Mouse (Mus musculus): ENCODE data around the gene Amhr2. TPM values are rescaled to one million over a fixed set of nuclear protein-coding genes. Genes with fewer than 3 reads are reported as not detected.

The Amhr2 gene
- polyA plus RNA-seq, 1 experiment from 2014 or later, result not detected

- ATAC-seq (ENCODE audit: insufficient number of reproducible peaks, low FRiP score, low TSS enrichment, low read depth), result peak; percentile 40
- H3K9ac ChIP-seq (ENCODE audit: low read length), result peak overlapping the region; percentile 86
- H3K27me3 ChIP-seq (ENCODE audit: control insufficient read depth, insufficient read depth, low read length), result no peaks in the 10 kb centered on the region
- whole genome bisulfite sequencing, result 1% methylated on average over 30 of the region's 67 CpGs
- no peaks in the 10 kb centered on the region for H3K9me3 ChIP-seq (ENCODE audit: control insufficient read depth, low read length)
- peak overlapping the region; percentile 56 for H3K4me2 ChIP-seq (ENCODE audit: low read depth, severe bottlenecking)
- peak; percentile 87 for DNase-seq (ENCODE audit: low spot score)
- H3K36me3 ChIP-seq (ENCODE audit: control insufficient read depth, insufficient read depth, low read length), result peaks cover 8% of the 10 kb centered on the region
- peak overlapping the region; percentile 90 for H3K27ac ChIP-seq (replicated peaks; ENCODE audit: low read depth, low read length)
- 0 out of 2 replicates have a peak, but pooled peaks cover 3% of the 10 kb centered on the region for H3K4me1 ChIP-seq (ENCODE audit: control insufficient read depth, insufficient read depth, low read length)
- H3K4me3 ChIP-seq (ENCODE audit: low read depth, low read length), result peak overlapping the region; percentile 70
These were observed 25.6 kb downstream of the Amhr2 start for GRCm38 (mm10) chr15:102470605-102471294.

DNA sequence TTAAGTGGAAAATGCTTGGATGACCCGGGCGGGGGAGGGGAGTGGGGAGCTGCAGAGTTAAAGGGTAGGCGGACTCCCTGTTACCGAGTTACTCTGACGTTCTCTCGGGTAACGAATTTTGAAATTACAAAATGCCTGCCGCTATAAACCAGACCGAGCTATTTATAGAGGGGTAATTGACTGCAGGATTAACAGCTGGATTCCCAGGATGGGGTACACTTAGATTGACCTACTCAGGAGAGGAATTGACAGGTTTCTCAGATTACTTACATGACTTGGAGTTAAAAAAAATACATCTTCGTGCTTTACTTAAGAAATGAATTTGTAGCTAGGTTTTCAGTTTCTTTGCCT lies 26.1 kb downstream of the Amhr2 start:
- Histone ChIP-seq H3K4me2 (ENCODE audit: low read depth, severe bottlenecking) (peak overlapping the region; percentile 56), H3K36me3 (ENCODE audit: control insufficient read depth, insufficient read depth, low read length) (peaks cover 10% of the 10 kb centered on the region), H3K27me3 (ENCODE audit: control insufficient read depth, insufficient read depth, low read length) (no peaks in the 10 kb centered on the region), H3K9me3 (ENCODE audit: control insufficient read depth, low read length) (no peaks in the 10 kb centered on the region), H3K9ac (ENCODE audit: low read length) (peak overlapping the region; percentile 86), H3K4me1 (ENCODE audit: control insufficient read depth, insufficient read depth, low read length) (0 out of 2 replicates have a peak, but pooled peaks cover 3% of the 10 kb centered on the region), H3K27ac (replicated peaks; ENCODE audit: low read depth, low read length) (peak overlapping the region; percentile 90; the same call in 1 of the 2 replicates), H3K4me3 (ENCODE audit: low read depth, low read length) (peak overlapping the region; percentile 70)
- no peak for DNase-seq (ENCODE audit: low spot score)
- ATAC-seq (ENCODE audit: insufficient number of reproducible peaks, low FRiP score, low TSS enrichment, low read depth), result no peak
- 0% methylated on average over 10 of the region's 10 CpGs for WGBS

DNA sequence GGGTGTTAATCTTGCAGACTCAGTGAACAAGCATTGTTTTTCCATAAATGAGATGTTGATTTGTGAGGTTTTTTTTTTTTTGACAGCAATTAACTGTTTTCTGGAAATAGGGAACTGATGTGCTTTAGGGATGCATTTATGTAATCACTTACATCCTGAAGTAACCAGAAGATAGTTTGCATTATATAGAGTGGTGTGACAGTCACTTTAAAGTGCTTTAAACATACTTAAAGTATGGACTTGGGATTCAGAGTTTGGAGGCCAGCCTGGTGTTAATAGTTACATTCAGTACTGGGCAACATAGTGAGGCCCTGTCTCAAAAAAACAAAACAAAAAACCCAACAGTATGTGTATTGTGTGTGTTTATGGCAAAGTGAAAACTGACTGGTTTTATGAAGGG lies 26.6 kb downstream of the Amhr2 start:
- Histone ChIP-seq H3K4me3 (ENCODE audit: low read depth, low read length) (peak overlapping the region; percentile 70), H3K9ac (ENCODE audit: low read length) (0 out of 2 replicates have a peak overlapping the region, but pooled peaks have one; percentile 27), H3K4me1 (ENCODE audit: control insufficient read depth, insufficient read depth, low read length) (0 out of 2 replicates have a peak, but pooled peaks cover 3% of the 10 kb centered on the region), H3K4me2 (ENCODE audit: low read depth, severe bottlenecking) (peak overlapping the region; percentile 56), H3K27ac (replicated peaks; ENCODE audit: low read depth, low read length) (no peak overlapping the region), H3K36me3 (ENCODE audit: control insufficient read depth, insufficient read depth, low read length) (peaks cover 12% of the 10 kb centered on the region), H3K27me3 (ENCODE audit: control insufficient read depth, insufficient read depth, low read length) (no peaks in the 10 kb centered on the region), H3K9me3 (ENCODE audit: control insufficient read depth, low read length) (no peaks in the 10 kb centered on the region)
- DNase-seq (ENCODE audit: low spot score) (no peak), ATAC-seq (ENCODE audit: insufficient number of reproducible peaks, low FRiP score, low TSS enrichment, low read depth) (no peak)

GRCm38 (mm10) chr15:102473246-102473645 lies 28.1 kb downstream of the Amhr2 start:
- Histone ChIP-seq H3K9me3 (ENCODE audit: control insufficient read depth, low read length) (no peaks in the 10 kb centered on the region), H3K4me3 (ENCODE audit: low read depth, low read length) (no peak overlapping the region), H3K27me3 (ENCODE audit: control insufficient read depth, insufficient read depth, low read length) (no peaks in the 10 kb centered on the region), H3K4me1 (ENCODE audit: control insufficient read depth, insufficient read depth, low read length) (0 out of 2 replicates have a peak, but pooled peaks cover 3% of the 10 kb centered on the region), H3K9ac (ENCODE audit: low read length) (no peak overlapping the region), H3K4me2 (ENCODE audit: low read depth, severe bottlenecking) (0 out of 2 replicates have a peak overlapping the region, but pooled peaks have one; percentile 7), H3K27ac (replicated peaks; ENCODE audit: low read depth, low read length) (no peak overlapping the region), H3K36me3 (ENCODE audit: control insufficient read depth, insufficient read depth, low read length) (peaks cover 14% of the 10 kb centered on the region)
- ATAC-seq (ENCODE audit: insufficient number of reproducible peaks, low FRiP score, low TSS enrichment, low read depth) (no peak), DNase-seq (ENCODE audit: low spot score) (no peak)
- 84% methylated on average over 2 of the region's 2 CpGs for WGBS

- Histone ChIP-seq H3K9me3 (ENCODE audit: control insufficient read depth, low read length) (no peaks in the 10 kb centered on the region), H3K4me2 (ENCODE audit: low read depth, severe bottlenecking) (no peak overlapping the region), H3K9ac (ENCODE audit: low read length) (no peak overlapping the region), H3K27ac (replicated peaks; ENCODE audit: low read depth, low read length) (no peak overlapping the region), H3K4me1 (ENCODE audit: control insufficient read depth, insufficient read depth, low read length) (0 out of 2 replicates have a peak, but pooled peaks cover 3% of the 10 kb centered on the region), H3K4me3 (ENCODE audit: low read depth, low read length) (no peak overlapping the region), H3K27me3 (ENCODE audit: control insufficient read depth, insufficient read depth, low read length) (no peaks in the 10 kb centered on the region), H3K36me3 (ENCODE audit: control insufficient read depth, insufficient read depth, low read length) (peaks cover 19% of the 10 kb centered on the region)
- ATAC-seq (ENCODE audit: insufficient number of reproducible peaks, low FRiP score, low TSS enrichment, low read depth) (no peak), DNase-seq (ENCODE audit: low spot score) (no peak)
- WGBS, result 96% methylated on average over 2 of the region's 2 CpGs
These were observed 29.4 kb downstream of the Amhr2 start for GRCm38 (mm10) chr15:102474520-102474919.

DNA sequence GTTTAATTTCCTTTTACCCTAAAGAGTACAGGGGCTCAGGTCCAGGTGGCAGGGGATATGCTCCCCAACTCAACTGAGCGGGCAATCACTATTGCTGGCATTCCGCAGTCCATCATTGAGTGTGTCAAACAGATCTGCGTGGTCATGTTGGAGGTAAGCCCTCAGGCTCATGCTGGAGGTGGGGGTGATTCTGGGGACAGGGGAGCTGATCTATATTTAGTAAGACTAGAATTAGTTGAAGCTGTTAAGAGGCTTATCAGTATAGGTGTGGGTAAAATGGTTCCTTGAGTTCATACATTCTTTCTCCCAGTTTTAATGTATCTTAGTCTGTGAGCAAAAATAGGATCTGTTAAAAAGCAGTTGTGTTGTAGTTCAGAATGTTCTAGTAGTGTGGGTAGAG lies 38.0 kb downstream of the Amhr2 start:
- Histone ChIP-seq H3K27me3 (ENCODE audit: control insufficient read depth, insufficient read depth, low read length) (no peaks in the 10 kb centered on the region), H3K4me2 (ENCODE audit: low read depth, severe bottlenecking) (no peak overlapping the region), H3K9ac (ENCODE audit: low read length) (no peak overlapping the region), H3K4me3 (ENCODE audit: low read depth, low read length) (no peak overlapping the region), H3K4me1 (ENCODE audit: control insufficient read depth, insufficient read depth, low read length) (no peaks in the 10 kb centered on the region), H3K27ac (replicated peaks; ENCODE audit: low read depth, low read length) (no peak overlapping the region), H3K36me3 (ENCODE audit: control insufficient read depth, insufficient read depth, low read length) (peaks cover 36% of the 10 kb centered on the region), H3K9me3 (ENCODE audit: control insufficient read depth, low read length) (no peaks in the 10 kb centered on the region)
- WGBS, result 90% methylated on average over 3 of the region's 3 CpGs
- no peak for DNase-seq (ENCODE audit: low spot score)
- ATAC-seq (ENCODE audit: insufficient number of reproducible peaks, low FRiP score, low TSS enrichment, low read depth), result no peak

DNA sequence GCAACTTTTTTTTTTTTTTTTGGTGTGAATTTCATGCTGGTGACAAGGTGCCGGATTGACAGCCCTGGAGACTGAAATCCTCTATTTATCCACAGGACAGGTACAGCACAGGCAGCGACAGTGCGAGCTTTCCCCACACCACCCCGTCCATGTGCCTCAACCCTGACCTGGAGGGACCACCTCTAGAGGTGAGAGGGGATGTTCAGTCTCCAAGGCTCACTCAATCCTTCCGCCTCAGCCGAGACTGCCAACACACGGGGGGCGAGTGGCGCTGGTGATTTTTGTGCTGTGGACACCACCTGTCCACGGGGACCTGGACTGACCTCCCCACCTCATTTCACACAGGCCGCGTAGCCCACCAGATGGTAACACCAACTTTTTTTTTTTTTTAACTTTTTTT lies 40.7 kb downstream of the Amhr2 start:
- no peak for ATAC-seq (ENCODE audit: insufficient number of reproducible peaks, low FRiP score, low TSS enrichment, low read depth)

GRCm38 (mm10) chr15:102487664-102488063 lies 42.5 kb downstream of the Amhr2 start:
- Histone ChIP-seq H3K4me1 (ENCODE audit: control insufficient read depth, insufficient read depth, low read length) (no peaks in the 10 kb centered on the region), H3K27me3 (ENCODE audit: control insufficient read depth, insufficient read depth, low read length) (no peaks in the 10 kb centered on the region), H3K4me3 (ENCODE audit: low read depth, low read length) (no peak overlapping the region), H3K9ac (ENCODE audit: low read length) (no peak overlapping the region), H3K4me2 (ENCODE audit: low read depth, severe bottlenecking) (no peak overlapping the region), H3K36me3 (ENCODE audit: control insufficient read depth, insufficient read depth, low read length) (peaks cover 34% of the 10 kb centered on the region), H3K9me3 (ENCODE audit: control insufficient read depth, low read length) (no peaks in the 10 kb centered on the region), H3K27ac (replicated peaks; ENCODE audit: low read depth, low read length) (no peak overlapping the region)
- 84% methylated on average over 1 of the region's 1 CpGs for WGBS
- ATAC-seq (ENCODE audit: insufficient number of reproducible peaks, low FRiP score, low TSS enrichment, low read depth), result no peak
- DNase-seq (ENCODE audit: low spot score), result no peak

More for the DNA sequence above, 40.7 kb downstream of the Amhr2 start:
- Histone ChIP-seq H3K36me3 (ENCODE audit: control insufficient read depth, insufficient read depth, low read length) (peaks cover 39% of the 10 kb centered on the region), H3K27me3 (ENCODE audit: control insufficient read depth, insufficient read depth, low read length) (no peaks in the 10 kb centered on the region), H3K4me2 (ENCODE audit: low read depth, severe bottlenecking) (no peak overlapping the region), H3K4me1 (ENCODE audit: control insufficient read depth, insufficient read depth, low read length) (no peaks in the 10 kb centered on the region), H3K9ac (ENCODE audit: low read length) (no peak overlapping the region), H3K4me3 (ENCODE audit: low read depth, low read length) (no peak overlapping the region), H3K9me3 (ENCODE audit: control insufficient read depth, low read length) (no peaks in the 10 kb centered on the region), H3K27ac (replicated peaks; ENCODE audit: low read depth, low read length) (no peak overlapping the region)
- DNase-seq (ENCODE audit: low spot score), result no peak
- WGBS, result 89% methylated on average over 12 of the region's 12 CpGs

All from limb, embryonic 11.5 days (tissue).